Mouse (Mus musculus) midbrain, embryonic 12.5 days (tissue): Measurements from ENCODE around the gene Mgea5. TPM values are rescaled to one million over a fixed set of nuclear protein-coding genes. Genes with fewer than 3 reads are reported as not detected.
A peak's percentile ranks its signal among the peaks of the same experiment; 100 is the strongest.

Experiments used
- ATAC-seq: fragments of 200-750 bp; cut with Nextera tagmentation; 2 replicates; pipeline ENCODE4 v1.8.0; 2017; ENCODE audit warnings: low read depth, moderate TSS enrichment, moderate library complexity; ENCODE audit not compliant: low FRiP score
- H3K27ac ChIP-seq: fragments of 300-500 bp; sonication (generic); replicated peaks from 2 replicates; pipeline ENCODE4 v1.5.1; 2016; ENCODE audit warnings: mild to moderate bottlenecking
- H3K27me3 ChIP-seq: fragments of 300-500 bp; sonication (generic); 2 replicates; pipeline ENCODE4 v1.6.1; 2016; ENCODE audit warnings: mild to moderate bottlenecking
- H3K36me3 ChIP-seq: fragments of 300-500 bp; sonication (generic); 2 replicates; pipeline ENCODE4 v1.6.1; 2016
- H3K4me1 ChIP-seq: fragments of 300-500 bp; sonication (generic); 2 replicates; pipeline ENCODE4 v1.6.1; 2016
- H3K4me2 ChIP-seq: fragments of 300-500 bp; sonication (generic); replicated peaks from 2 replicates; pipeline ENCODE4 v1.6.1; 2016; ENCODE audit warnings: mild to moderate bottlenecking, moderate library complexity
- H3K4me3 ChIP-seq: fragments of 300-500 bp; sonication (generic); 2 replicates; pipeline ENCODE4 v1.5.1; 2016; ENCODE audit warnings: mild to moderate bottlenecking
- H3K9ac ChIP-seq: fragments of 300-500 bp; sonication (generic); replicated peaks from 2 replicates; pipeline ENCODE4 v1.6.1; 2016; ENCODE audit warnings: mild to moderate bottlenecking, moderate library complexity
- H3K9me3 ChIP-seq: fragments of 300-500 bp; sonication (generic); 2 replicates; pipeline ENCODE4 v1.6.1; 2016; ENCODE audit warnings: mild to moderate bottlenecking
- WGBS: fragments of 180-500 bp; shearing (Covaris S2); methylation state at CpG from one replicate; pipeline ENCODE4 v1.1.7; 2016; 5-methylcytosine and 5-hydroxymethylcytosine counted together
- polyA plus RNA-seq: library from polyadenylated mRNA; unstranded; fragments of >200 nt; fragmentation: Nextera tagmentation; extraction: Ambion mirVana; gene quantifications from 2 replicates; pipeline ENCODE4 v1.2.1, GENCODE M21; 2016

Mgea5 gene
- polyA plus RNA-seq, 1 experiment from 2014 or later: 115 TPM

DNA sequence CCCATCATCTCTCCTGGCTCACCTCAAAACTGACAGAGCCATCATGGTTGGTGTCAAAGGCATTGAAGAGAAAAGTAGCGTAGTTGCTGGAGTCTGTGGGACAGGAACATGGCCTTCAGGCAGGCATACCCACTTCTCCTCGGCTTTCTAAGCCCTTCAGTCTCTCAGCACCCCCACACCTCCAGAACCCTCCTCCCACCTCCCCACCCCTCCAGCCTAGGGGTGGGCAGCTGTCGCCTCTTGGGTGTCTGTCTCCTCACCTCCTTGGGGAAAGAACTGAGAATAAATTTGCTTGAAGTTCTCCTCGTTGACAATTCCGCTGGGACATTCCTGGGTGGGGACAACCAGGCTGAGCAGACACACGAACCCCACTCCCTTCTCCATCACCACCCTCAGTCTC lies 11.1 kb upstream of the Mgea5 start:
- Histone ChIP-seq H3K4me2 (no peak overlapping the region), H3K4me1 (peaks cover 11% of the 10 kb centered on the region), H3K9me3 (no peaks in the 10 kb centered on the region), H3K27me3 (peaks cover 6% of the 10 kb centered on the region; the same call in 1 of the 2 replicates), H3K9ac (no peak overlapping the region), H3K4me3 (no peak overlapping the region), H3K36me3 (no peaks in the 10 kb centered on the region), H3K27ac (no peak overlapping the region)
- WGBS: 84% methylated on average over 6 of the region's 6 CpGs
- no peak for ATAC-seq

DNA sequence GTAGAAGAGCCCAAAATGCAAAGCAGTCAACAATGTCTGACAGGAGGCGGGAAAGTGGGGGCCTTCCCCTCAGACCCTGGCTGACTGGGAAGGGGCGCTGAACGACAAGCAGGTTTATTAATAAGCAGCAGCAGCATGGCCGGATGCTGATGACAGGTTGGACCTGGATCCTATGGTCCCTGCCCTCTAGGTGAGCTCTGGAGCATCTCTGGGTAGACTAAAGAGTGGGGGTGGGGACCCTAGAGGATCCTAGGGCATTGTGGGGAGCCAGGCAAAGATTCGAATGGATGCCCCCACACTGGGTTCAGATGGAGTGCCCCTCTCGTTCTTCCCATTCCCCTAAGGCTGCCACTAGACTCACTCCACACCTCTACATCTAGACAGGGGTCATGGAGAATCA lies 8.8 kb upstream of the Mgea5 start:
- no peak for ATAC-seq
- Histone ChIP-seq H3K9ac (no peak overlapping the region), H3K27ac (no peak overlapping the region), H3K27me3 (peaks cover 6% of the 10 kb centered on the region; the same call in 1 of the 2 replicates), H3K4me3 (no peak overlapping the region), H3K9me3 (no peaks in the 10 kb centered on the region), H3K36me3 (no peaks in the 10 kb centered on the region), H3K4me2 (no peak overlapping the region), H3K4me1 (peaks cover 11% of the 10 kb centered on the region)
- WGBS: 88% methylated on average over 6 of the region's 6 CpGs

DNA sequence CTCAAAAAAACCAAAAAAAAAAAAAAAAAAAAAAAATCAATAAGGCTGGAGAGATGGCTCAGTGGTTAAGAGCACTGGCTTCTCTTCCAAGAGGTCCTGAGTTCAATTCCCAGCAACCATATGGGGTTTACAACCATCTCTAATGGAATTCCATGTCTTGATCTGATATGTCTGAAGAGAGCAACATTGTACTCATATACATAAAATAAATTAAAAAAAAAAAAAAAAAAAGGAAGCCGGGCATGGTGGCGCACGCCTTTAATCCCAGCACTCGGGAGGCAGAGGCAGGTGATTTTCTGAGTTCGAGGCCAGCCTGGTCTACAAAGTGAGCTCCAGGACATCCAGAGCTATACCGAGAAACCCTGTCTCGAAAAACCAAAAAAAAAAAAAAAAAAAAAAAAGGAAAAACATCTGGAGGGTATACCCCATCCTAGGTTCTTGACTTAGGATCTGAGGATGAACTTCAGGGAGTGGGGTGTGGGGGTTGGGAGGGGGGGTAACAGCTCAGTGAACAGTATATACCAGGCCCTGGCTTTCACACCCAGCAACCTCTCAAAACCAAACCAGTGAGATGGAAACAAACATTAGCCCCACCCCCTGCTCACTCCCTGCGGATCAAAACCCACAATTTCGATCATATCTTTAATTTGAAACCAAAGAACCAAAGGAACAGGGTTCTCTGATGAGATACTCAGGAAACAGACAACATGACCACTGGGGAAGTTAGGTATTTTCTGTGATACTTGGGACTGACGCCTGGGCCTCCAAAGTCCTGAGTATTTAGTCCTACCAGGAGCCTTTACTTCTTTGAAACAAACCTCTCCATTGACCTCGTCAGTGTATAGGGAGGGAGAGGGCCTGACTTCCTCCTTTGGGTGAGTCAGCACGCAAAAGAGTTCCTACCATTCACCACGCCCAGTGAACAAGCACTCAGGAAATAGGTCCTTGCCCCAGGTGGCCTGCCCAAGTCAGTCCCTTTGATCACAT lies 6.5 kb upstream of the Mgea5 start:
- no peak overlapping the region for H3K9ac ChIP-seq
- no peak overlapping the region for H3K4me3 ChIP-seq
- no peak overlapping the region for H3K27ac ChIP-seq
- peaks cover 4% of the 10 kb centered on the region; the same call in 1 of the 2 replicates for H3K4me1 ChIP-seq
- ATAC-seq: no peak
- no peaks in the 10 kb centered on the region for H3K9me3 ChIP-seq
- peaks cover 6% of the 10 kb centered on the region; the same call in 1 of the 2 replicates for H3K27me3 ChIP-seq
- WGBS: 78% methylated on average over 13 of the region's 13 CpGs
- no peak overlapping the region for H3K4me2 ChIP-seq
- H3K36me3 ChIP-seq: no peaks in the 10 kb centered on the region

DNA sequence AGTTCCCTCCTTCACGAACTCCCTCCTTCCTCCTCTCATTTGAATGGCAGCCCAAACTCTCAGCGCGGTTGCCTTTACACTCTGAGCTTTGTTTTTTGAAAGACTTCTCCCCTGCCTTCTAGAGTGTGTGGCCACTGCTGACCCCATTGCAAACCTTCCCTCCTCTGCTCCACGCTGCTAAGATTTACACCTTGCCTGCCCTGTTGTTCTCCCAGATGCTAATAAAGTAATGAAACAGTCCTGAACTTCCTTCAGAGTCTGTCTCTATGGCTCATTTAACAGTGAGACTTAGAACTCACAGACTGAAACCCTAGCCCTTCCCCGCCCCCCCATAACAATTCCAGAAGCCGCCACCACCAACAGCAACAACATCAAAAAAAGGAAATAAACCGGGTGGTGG lies 5.7 kb upstream of the Mgea5 start:
- Histone ChIP-seq H3K36me3 (no peaks in the 10 kb centered on the region), H3K27me3 (peaks cover 6% of the 10 kb centered on the region; the same call in 1 of the 2 replicates), H3K9me3 (no peaks in the 10 kb centered on the region), H3K9ac (no peak overlapping the region), H3K4me3 (no peak overlapping the region), H3K27ac (no peak overlapping the region), H3K4me1 (peaks cover 4% of the 10 kb centered on the region; the same call in 1 of the 2 replicates), H3K4me2 (no peak overlapping the region)
- ATAC-seq: no peak
- 80% methylated on average over 7 of the region's 7 CpGs for WGBS

DNA sequence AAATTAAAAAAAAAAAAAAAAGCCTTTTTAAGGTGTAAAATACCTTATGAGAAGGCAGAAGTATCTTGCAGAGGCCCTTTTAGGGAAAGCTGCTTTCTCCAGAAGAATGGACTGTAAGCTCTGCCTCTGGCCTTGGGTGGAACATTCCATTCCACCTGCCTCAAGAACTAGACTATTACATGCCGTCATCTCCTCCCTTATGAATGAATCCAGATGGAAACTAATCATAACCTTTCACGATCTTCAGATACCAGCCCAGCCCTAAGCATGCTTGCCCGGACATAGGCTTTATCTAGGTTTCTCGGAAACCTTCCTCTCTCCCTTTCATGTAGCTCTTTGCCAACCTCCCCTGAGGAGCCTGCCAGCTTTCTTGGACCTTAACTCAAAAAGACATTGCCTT lies 4.7 kb upstream of the Mgea5 start:
- H3K4me3 ChIP-seq: no peak overlapping the region
- H3K27ac ChIP-seq: no peak overlapping the region
- WGBS: 93% methylated on average over 4 of the region's 4 CpGs
- H3K9me3 ChIP-seq: no peaks in the 10 kb centered on the region
- no peak for ATAC-seq
- H3K4me1 ChIP-seq: peaks cover 9% of the 10 kb centered on the region
- H3K36me3 ChIP-seq: no peaks in the 10 kb centered on the region
- no peaks in the 10 kb centered on the region for H3K27me3 ChIP-seq
- H3K9ac ChIP-seq: no peak overlapping the region
- H3K4me2 ChIP-seq: no peak overlapping the region

DNA sequence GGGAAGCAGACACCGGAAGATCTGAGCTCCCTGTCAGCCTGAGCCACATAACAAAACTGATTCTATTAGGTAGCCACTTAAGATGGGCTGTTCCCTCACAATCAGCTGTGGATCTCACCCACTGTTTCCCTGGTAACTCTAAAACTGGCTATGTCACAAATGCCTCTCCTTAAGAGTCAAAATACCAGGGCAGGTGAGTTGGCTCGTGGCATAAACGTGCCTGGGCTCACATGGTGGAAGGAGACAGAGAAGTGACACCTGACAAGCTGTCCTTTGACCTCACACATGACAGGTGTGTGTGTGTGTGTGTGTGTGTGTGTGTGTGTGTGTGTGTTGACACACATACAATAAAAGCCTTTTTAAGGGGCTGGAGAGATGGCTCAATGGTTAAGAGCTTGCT lies 3.8 kb upstream of the Mgea5 start:
- H3K4me3 ChIP-seq: no peak overlapping the region
- 78% methylated on average over 3 of the region's 3 CpGs for WGBS
- no peak for ATAC-seq

DNA sequence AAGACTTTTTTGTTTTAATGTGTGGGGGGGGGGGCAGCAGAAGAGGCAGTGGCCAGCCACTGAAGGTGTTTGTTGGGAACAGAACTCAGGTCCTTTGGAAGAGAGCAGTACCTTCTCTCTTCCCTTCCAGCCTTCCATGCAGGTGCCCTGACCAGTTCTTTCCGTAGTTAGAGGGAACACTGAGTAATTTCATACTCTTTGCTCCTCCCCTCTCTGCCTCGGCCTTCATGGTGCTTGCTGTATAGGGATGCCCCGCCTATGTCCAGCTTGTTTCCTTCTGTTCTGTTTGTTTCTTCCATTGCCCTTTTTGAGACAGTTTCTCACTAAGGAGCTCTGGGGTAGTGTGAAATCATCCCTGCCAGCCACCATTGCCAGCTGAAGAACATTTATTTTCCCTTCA lies 1.8 kb upstream of the Mgea5 start:
- ATAC-seq: no peak
- 57% methylated on average over 3 of the region's 3 CpGs for WGBS
- Histone ChIP-seq H3K9me3 (no peaks in the 10 kb centered on the region), H3K27me3 (no peaks in the 10 kb centered on the region), H3K27ac (no peak overlapping the region), H3K4me1 (peaks cover 21% of the 10 kb centered on the region), H3K4me3 (no peak overlapping the region), H3K4me2 (no peak overlapping the region), H3K9ac (no peak overlapping the region), H3K36me3 (0 out of 2 replicates have a peak, but pooled peaks cover 1% of the 10 kb centered on the region)

More for the DNA sequence above, 3.8 kb upstream of the Mgea5 start:
- no peaks in the 10 kb centered on the region for H3K9me3 ChIP-seq
- H3K4me2 ChIP-seq: no peak overlapping the region
- no peak overlapping the region for H3K27ac ChIP-seq
- no peak overlapping the region for H3K9ac ChIP-seq
- no peaks in the 10 kb centered on the region for H3K27me3 ChIP-seq
- no peaks in the 10 kb centered on the region for H3K36me3 ChIP-seq
- H3K4me1 ChIP-seq: peaks cover 5% of the 10 kb centered on the region; the same call in 1 of the 2 replicates

DNA sequence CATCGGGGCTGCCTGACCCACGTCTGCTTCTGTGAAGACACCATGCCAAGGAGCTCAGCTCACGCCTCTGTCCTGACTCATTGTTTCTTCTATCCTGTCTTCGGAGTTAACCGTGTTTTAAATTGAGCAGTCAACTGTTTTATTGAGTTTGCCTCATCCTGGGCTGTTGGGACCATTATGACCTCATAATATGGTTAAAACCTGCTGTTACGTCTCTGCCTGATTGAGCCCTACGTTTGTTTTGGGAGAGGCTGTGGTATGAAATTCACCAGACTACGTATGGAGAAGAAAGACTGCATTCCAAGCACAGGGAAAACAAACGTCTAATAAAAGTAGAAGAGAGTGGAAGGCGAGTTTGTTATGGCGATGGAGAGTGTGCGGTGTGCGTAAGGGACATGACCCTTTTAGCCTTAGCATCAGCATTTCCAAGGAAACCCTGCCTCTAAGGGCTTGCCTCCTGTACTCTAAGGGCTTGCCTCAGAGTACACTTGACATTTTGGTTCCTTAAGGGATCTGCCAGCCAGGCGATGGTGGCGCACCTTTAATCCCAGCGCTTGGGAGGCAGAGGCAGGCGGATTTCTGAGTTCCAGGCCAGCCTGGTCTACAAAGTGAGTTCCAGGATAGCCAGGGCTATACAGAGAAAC lies 418 bp upstream of the Mgea5 start:
- H3K9me3 ChIP-seq: no peaks in the 10 kb centered on the region
- peak overlapping the region; percentile 35; the same call in 1 of the 2 replicates for H3K9ac ChIP-seq
- H3K27ac ChIP-seq: peak overlapping the region; percentile 58; the same call in 1 of the 2 replicates
- H3K4me2 ChIP-seq: peak overlapping the region; percentile 62
- peak overlapping the region; percentile 99 for H3K4me3 ChIP-seq
- 37% methylated on average over 17 of the region's 17 CpGs for WGBS
- H3K4me1 ChIP-seq: peaks cover 32% of the 10 kb centered on the region
- no peak for ATAC-seq
- H3K27me3 ChIP-seq: no peaks in the 10 kb centered on the region
- H3K36me3 ChIP-seq: peaks cover 15% of the 10 kb centered on the region

DNA sequence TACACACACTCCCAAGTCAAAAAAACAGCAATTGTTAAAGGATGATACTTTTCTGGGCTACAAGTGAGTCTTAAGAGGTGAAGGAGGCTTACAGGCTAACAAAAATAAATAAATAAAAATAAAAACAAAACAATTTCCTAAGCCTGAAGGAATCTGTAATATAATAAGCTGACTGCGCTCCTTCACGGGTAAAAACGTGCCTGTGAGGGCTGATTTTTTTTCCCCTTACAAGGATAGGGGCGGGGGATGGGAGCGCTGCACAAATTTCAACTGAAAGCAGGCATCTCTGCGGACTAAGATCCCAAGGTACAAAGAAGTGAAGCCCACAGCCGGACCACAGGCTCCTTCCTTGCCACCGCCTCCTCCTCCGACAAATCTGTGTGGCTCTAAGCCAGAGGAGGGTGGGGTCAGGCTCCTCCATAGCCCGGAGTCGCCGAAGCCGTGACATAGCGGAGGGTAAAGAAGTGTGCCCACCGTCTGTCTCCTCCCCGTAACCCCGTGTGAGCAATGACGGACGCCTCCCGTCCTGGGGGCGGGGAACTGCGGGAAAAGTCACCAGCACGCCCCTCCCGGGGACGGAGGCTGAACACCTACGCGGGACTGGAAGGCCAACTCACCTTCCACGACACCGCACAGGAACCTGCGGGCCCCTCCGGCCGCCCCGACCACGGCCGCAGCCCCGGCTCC lies 1.2 kb downstream of the Mgea5 start:
- H3K4me1 ChIP-seq: peaks cover 33% of the 10 kb centered on the region
- H3K27me3 ChIP-seq: no peaks in the 10 kb centered on the region
- H3K27ac ChIP-seq: peak overlapping the region; percentile 99
- peak overlapping the region; percentile 99 for H3K4me3 ChIP-seq
- peaks cover 31% of the 10 kb centered on the region for H3K36me3 ChIP-seq
- 1% methylated on average over 33 of the region's 36 CpGs for WGBS
- H3K9ac ChIP-seq: peak overlapping the region; percentile 99
- peak overlapping the region; percentile 70 for H3K4me2 ChIP-seq
- no peaks in the 10 kb centered on the region for H3K9me3 ChIP-seq
- ATAC-seq: peak; percentile 58; the same call in 1 of the 2 replicates

DNA sequence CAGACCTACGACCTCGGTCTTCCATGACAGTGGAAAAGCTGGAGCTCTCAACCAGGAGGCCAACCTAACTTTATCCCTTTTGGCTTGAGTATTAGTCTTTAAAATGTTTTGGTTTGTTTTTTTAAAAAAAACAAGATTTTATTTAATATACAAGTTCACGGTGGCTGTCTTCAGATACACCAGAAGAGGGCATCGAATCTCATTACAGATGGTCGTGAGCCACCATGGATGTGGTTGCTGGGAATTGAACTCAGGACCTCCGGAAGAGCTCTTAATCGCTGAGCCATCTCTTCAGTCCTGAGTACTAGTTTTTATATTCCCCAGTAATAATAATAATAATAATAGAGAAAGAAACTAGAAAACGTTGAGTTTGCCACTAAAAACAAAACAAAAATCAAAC lies 2.0 kb downstream of the Mgea5 start:
- peak overlapping the region; percentile 99 for H3K4me3 ChIP-seq
- peak overlapping the region; percentile 7 for H3K9ac ChIP-seq
- 65% methylated on average over 8 of the region's 8 CpGs for WGBS
- H3K27me3 ChIP-seq: no peaks in the 10 kb centered on the region
- no peak for ATAC-seq
- H3K4me2 ChIP-seq: peak overlapping the region; percentile 70
- no peaks in the 10 kb centered on the region for H3K9me3 ChIP-seq
- no peak overlapping the region for H3K27ac ChIP-seq
- H3K36me3 ChIP-seq: peaks cover 38% of the 10 kb centered on the region
- peaks cover 33% of the 10 kb centered on the region for H3K4me1 ChIP-seq

DNA sequence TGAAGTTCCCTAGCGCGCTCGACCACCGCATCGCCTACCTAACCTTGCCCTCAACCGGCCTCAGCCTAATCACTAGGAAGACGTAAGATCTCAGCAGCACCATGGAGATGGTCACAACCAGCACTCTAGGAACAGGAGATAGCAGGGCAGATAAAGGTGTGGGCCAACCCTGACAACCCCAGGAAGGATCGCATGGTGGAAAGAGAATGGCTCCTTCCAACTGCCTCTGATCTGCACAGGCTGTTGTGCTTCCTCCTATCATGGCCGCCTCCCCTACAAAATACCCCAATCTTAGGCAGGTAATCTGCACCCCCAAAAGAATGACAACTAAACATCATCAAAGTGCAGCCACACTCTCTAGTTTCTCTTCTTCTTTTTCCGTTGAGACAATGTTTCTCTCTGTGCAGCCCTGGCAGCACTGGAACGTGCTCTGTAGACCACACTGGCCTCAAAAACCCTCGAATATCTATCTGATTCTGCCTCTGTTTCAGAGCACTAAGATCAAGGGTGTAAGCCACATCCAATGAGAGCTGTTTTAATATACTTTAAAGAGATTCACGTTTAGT lies 3.2 kb downstream of the Mgea5 start:
- H3K4me1 ChIP-seq: peaks cover 33% of the 10 kb centered on the region
- peak overlapping the region; percentile 70 for H3K4me2 ChIP-seq
- ATAC-seq: no peak
- no peaks in the 10 kb centered on the region for H3K27me3 ChIP-seq
- H3K9me3 ChIP-seq: no peaks in the 10 kb centered on the region
- 0 out of 2 replicates have a peak overlapping the region, but pooled peaks have one; percentile 1 for H3K4me3 ChIP-seq
- peaks cover 50% of the 10 kb centered on the region for H3K36me3 ChIP-seq
- 91% methylated on average over 13 of the region's 13 CpGs for WGBS
- no peak overlapping the region for H3K27ac ChIP-seq
- no peak overlapping the region for H3K9ac ChIP-seq
